Mouse (Mus musculus): ENCODE data around the gene Pithd1. TPM values are rescaled to one million over a fixed set of nuclear protein-coding genes. Genes with fewer than 3 reads are reported as not detected.

Gene Pithd1
- polyA plus RNA-seq, 1 experiment = 35.2 TPM

GRCm38 (mm10) chr4:135935502-135935901 lies 51.6 kb downstream of the Pithd1 start:
- Histone ChIP-seq H3K4me2 (ENCODE audit: low read depth) (no peak overlapping the region), H3ac (ENCODE audit: control insufficient read depth, insufficient read length) (no peak overlapping the region), H3K4me3 (no peak overlapping the region), H3K36me3 (ENCODE audit: control insufficient read depth, insufficient read depth) (peaks cover 11% of the 10 kb centered on the region), H3K79me2 (ENCODE audit: control insufficient read depth, insufficient read depth) (no peaks in the 10 kb centered on the region), H3K27me3 (ENCODE audit: control insufficient read depth, insufficient read depth, insufficient read length) (no peaks in the 10 kb centered on the region)
- no peak for TF ChIP-seq POLR2A (IDR thresholded peaks at IDR 0.05; ENCODE audit: insufficient read length, low read depth)
- no peak for TF ChIP-seq TCF12 (IDR thresholded peaks at IDR 0.05; ENCODE audit: insufficient read depth, poor library complexity, severe bottlenecking)
- TF ChIP-seq E2F4 (IDR thresholded peaks at IDR 0.05; ENCODE audit: insufficient read depth) = no peak
- TF ChIP-seq SRF (IDR thresholded peaks at IDR 0.05; ENCODE audit: control insufficient read depth, insufficient read length, low read depth) = no peak
- TF ChIP-seq REST (IDR thresholded peaks at IDR 0.05; ENCODE audit: insufficient read depth, insufficient read length) = no peak
- no peak for TF ChIP-seq MYOD1 (IDR thresholded peaks at IDR 0.05; ENCODE audit: control insufficient read depth in 1 of 3, insufficient read length in 2 of 3, low read depth in 2 of 3)
- no peak for TF ChIP-seq POLR2AphosphoS2 (IDR thresholded peaks at IDR 0.05; ENCODE audit: insufficient read length, low read depth)
- TF ChIP-seq MYOG (IDR thresholded peaks at IDR 0.05; ENCODE audit: control insufficient read depth in 1 of 3, insufficient read depth in 1 of 3, insufficient read length in 2 of 3, low read depth in 2 of 3) = no peak

GRCm38 (mm10) chr4:135934708-135935500 lies 52.2 kb downstream of the Pithd1 start:
- Histone ChIP-seq H3ac (ENCODE audit: control insufficient read depth, insufficient read length) (no peak overlapping the region), H3K4me2 (ENCODE audit: low read depth) (no peak overlapping the region), H3K27me3 (ENCODE audit: control insufficient read depth, insufficient read depth, insufficient read length) (no peaks in the 10 kb centered on the region), H3K79me2 (ENCODE audit: control insufficient read depth, insufficient read depth) (no peaks in the 10 kb centered on the region), H3K36me3 (ENCODE audit: control insufficient read depth, insufficient read depth) (peaks cover 11% of the 10 kb centered on the region), H3K4me3 (no peak overlapping the region)
- TF ChIP-seq TCF12 (IDR thresholded peaks at IDR 0.05; ENCODE audit: insufficient read depth, poor library complexity, severe bottlenecking) (no peak), MYOG (IDR thresholded peaks at IDR 0.05; ENCODE audit: control insufficient read depth in 1 of 3, insufficient read depth in 1 of 3, insufficient read length in 2 of 3, low read depth in 2 of 3) (no peak), CEBPB (IDR thresholded peaks at IDR 0.05; ENCODE audit: insufficient read depth, poor library complexity, severe bottlenecking) (no peak), MYOD1 (IDR thresholded peaks at IDR 0.05; ENCODE audit: control insufficient read depth in 1 of 3, insufficient read length in 2 of 3, low read depth in 2 of 3) (no peak), USF1 (IDR thresholded peaks at IDR 0.05; ENCODE audit: low read depth) (no peak), POLR2AphosphoS2 (IDR thresholded peaks at IDR 0.05; ENCODE audit: insufficient read length, low read depth) (no peak)

- H3K79me2 ChIP-seq (ENCODE audit: control insufficient read depth, insufficient read depth) = no peaks in the 10 kb centered on the region
- no peak overlapping the region for H3K4me3 ChIP-seq
- no peak overlapping the region for H3ac ChIP-seq (ENCODE audit: control insufficient read depth, insufficient read length)
- TF ChIP-seq POLR2AphosphoS2 (IDR thresholded peaks at IDR 0.05; ENCODE audit: insufficient read length, low read depth) (no peak), USF1 (IDR thresholded peaks at IDR 0.05; ENCODE audit: low read depth) (no peak), POLR2A (IDR thresholded peaks at IDR 0.05; ENCODE audit: insufficient read length, low read depth) (no peak), TCF12 (IDR thresholded peaks at IDR 0.05; ENCODE audit: insufficient read depth, poor library complexity, severe bottlenecking) (no peak), SRF (IDR thresholded peaks at IDR 0.05; ENCODE audit: control insufficient read depth, insufficient read length, low read depth) (no peak), MYOD1 (IDR thresholded peaks at IDR 0.05; ENCODE audit: control insufficient read depth in 1 of 3, insufficient read length in 2 of 3, low read depth in 2 of 3) (no peak), TCF3 (IDR thresholded peaks at IDR 0.05; ENCODE audit: insufficient read length, low read depth) (no peak), REST (IDR thresholded peaks at IDR 0.05; ENCODE audit: insufficient read depth, insufficient read length) (no peak), E2F4 (IDR thresholded peaks at IDR 0.05; ENCODE audit: insufficient read depth) (no peak), MAX (IDR thresholded peaks at IDR 0.05; ENCODE audit: low read depth) (no peak), MYOG (IDR thresholded peaks at IDR 0.05; ENCODE audit: control insufficient read depth in 1 of 3, insufficient read depth in 1 of 3, insufficient read length in 2 of 3, low read depth in 2 of 3) (no peak), CEBPB (IDR thresholded peaks at IDR 0.05; ENCODE audit: insufficient read depth, poor library complexity, severe bottlenecking) (no peak)
- no peaks in the 10 kb centered on the region for H3K27me3 ChIP-seq (ENCODE audit: control insufficient read depth, insufficient read depth, insufficient read length)
- H3K4me2 ChIP-seq (ENCODE audit: low read depth) = no peak overlapping the region
- peaks cover 9% of the 10 kb centered on the region for H3K36me3 ChIP-seq (ENCODE audit: control insufficient read depth, insufficient read depth)
Observed at GRCm38 (mm10) chr4:135931832-135932231, 55.2 kb downstream of the Pithd1 start.

- no peak overlapping the region for H3K4me3 ChIP-seq
- H3K4me2 ChIP-seq (ENCODE audit: low read depth) = no peak overlapping the region
- no peaks in the 10 kb centered on the region for H3K79me2 ChIP-seq (ENCODE audit: control insufficient read depth, insufficient read depth)
- TF ChIP-seq REST (IDR thresholded peaks at IDR 0.05; ENCODE audit: insufficient read depth, insufficient read length) (no peak), MYOD1 (IDR thresholded peaks at IDR 0.05; ENCODE audit: control insufficient read depth in 1 of 3, insufficient read length in 2 of 3, low read depth in 2 of 3) (no peak), MYOG (IDR thresholded peaks at IDR 0.05; ENCODE audit: control insufficient read depth in 1 of 3, insufficient read depth in 1 of 3, insufficient read length in 2 of 3, low read depth in 2 of 3) (no peak), POLR2A (IDR thresholded peaks at IDR 0.05; ENCODE audit: insufficient read length, low read depth) (no peak), TCF12 (IDR thresholded peaks at IDR 0.05; ENCODE audit: insufficient read depth, poor library complexity, severe bottlenecking) (no peak), MAX (IDR thresholded peaks at IDR 0.05; ENCODE audit: low read depth) (no peak), TCF3 (IDR thresholded peaks at IDR 0.05; ENCODE audit: insufficient read length, low read depth) (no peak), POLR2AphosphoS2 (IDR thresholded peaks at IDR 0.05; ENCODE audit: insufficient read length, low read depth) (no peak)
- H3K36me3 ChIP-seq (ENCODE audit: control insufficient read depth, insufficient read depth) = peaks cover 6% of the 10 kb centered on the region
- no peak overlapping the region for H3ac ChIP-seq (ENCODE audit: control insufficient read depth, insufficient read length)
- H3K27me3 ChIP-seq (ENCODE audit: control insufficient read depth, insufficient read depth, insufficient read length) = no peaks in the 10 kb centered on the region
Observed at GRCm38 (mm10) chr4:135930239-135930638, 56.8 kb downstream of the Pithd1 start.

GRCm38 (mm10) chr4:135929828-135930227 lies 57.2 kb downstream of the Pithd1 start:
- no peak overlapping the region for H3ac ChIP-seq (ENCODE audit: control insufficient read depth, insufficient read length)
- H3K4me3 ChIP-seq = no peak overlapping the region
- no peaks in the 10 kb centered on the region for H3K27me3 ChIP-seq (ENCODE audit: control insufficient read depth, insufficient read depth, insufficient read length)
- no peaks in the 10 kb centered on the region for H3K79me2 ChIP-seq (ENCODE audit: control insufficient read depth, insufficient read depth)
- H3K4me2 ChIP-seq (ENCODE audit: low read depth) = no peak overlapping the region
- H3K36me3 ChIP-seq (ENCODE audit: control insufficient read depth, insufficient read depth) = peaks cover 6% of the 10 kb centered on the region
- TF ChIP-seq POLR2A (IDR thresholded peaks at IDR 0.05; ENCODE audit: insufficient read length, low read depth) (no peak), POLR2AphosphoS2 (IDR thresholded peaks at IDR 0.05; ENCODE audit: insufficient read length, low read depth) (no peak), E2F4 (IDR thresholded peaks at IDR 0.05; ENCODE audit: insufficient read depth) (no peak), MYOG (IDR thresholded peaks at IDR 0.05; ENCODE audit: control insufficient read depth in 1 of 3, insufficient read depth in 1 of 3, insufficient read length in 2 of 3, low read depth in 2 of 3) (no peak), MYOD1 (IDR thresholded peaks at IDR 0.05; ENCODE audit: control insufficient read depth in 1 of 3, insufficient read length in 2 of 3, low read depth in 2 of 3) (no peak), USF1 (IDR thresholded peaks at IDR 0.05; ENCODE audit: low read depth) (no peak), MAX (IDR thresholded peaks at IDR 0.05; ENCODE audit: low read depth) (no peak), SRF (IDR thresholded peaks at IDR 0.05; ENCODE audit: control insufficient read depth, insufficient read length, low read depth) (no peak), TCF12 (IDR thresholded peaks at IDR 0.05; ENCODE audit: insufficient read depth, poor library complexity, severe bottlenecking) (no peak), REST (IDR thresholded peaks at IDR 0.05; ENCODE audit: insufficient read depth, insufficient read length) (no peak), CEBPB (IDR thresholded peaks at IDR 0.05; ENCODE audit: insufficient read depth, poor library complexity, severe bottlenecking) (no peak), TCF3 (IDR thresholded peaks at IDR 0.05; ENCODE audit: insufficient read length, low read depth) (no peak)

All from myocyte (in vitro differentiated cells).